23 mouse cellular contexts compared by ENCODE assay signal in the genomic region with DNA sequence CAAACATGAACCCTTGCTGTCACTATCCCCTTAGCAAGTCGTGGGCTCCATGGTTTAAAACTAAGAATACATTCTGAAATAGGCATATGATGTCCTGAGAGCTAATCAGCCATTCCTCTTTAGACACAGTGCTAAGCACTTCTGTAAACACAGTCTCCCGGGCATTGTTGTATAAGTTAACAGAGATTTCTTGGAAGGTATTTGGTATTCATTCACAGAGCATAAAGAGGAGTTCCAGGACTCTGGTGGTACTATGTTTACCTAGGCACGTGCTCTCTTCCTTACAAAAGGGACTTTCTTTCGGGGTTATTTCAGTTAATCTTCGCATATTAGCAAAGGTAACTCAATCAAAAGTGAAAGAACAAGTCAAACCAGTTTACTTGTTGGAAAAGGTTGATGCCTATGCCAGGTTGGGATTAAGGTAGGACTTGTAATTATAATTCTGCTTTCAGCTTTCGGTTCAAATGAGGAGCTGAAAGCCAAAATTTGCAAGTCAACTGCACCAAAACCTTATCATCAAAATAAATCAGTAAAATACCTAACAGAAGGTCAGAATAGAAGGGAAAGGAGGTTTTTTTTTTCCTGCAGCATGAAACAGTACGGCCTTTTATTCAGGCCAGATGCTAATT. TPM values are rescaled to one million over a fixed set of nuclear protein-coding genes. Genes with fewer than 3 reads are reported as not detected.
DNase-seq lines count a peak whose midpoint lies in the region; ATAC-seq and TF ChIP-seq lines count a peak whose summit lies in the region.
"Had no signal": no experiment of that assay in that cellular context is flagged by ENCODE, and none has a peak within 500 bp of the region (broad histone marks: within the 10 kb centered on the region; RNA-seq: fewer than 3 reads in every experiment).

No protein-coding gene starts in this region.

- no peak for ATAC-seq in embryonic facial prominence, embryonic 11.5 days (replicated peaks; ENCODE audit: insufficient number of reproducible peaks, low FRiP score, low TSS enrichment, low read depth)
- ATAC-seq in lung, embryonic 14.5 days (ENCODE audit: insufficient read depth), result peak; percentile 89
- peak; percentile 48; the same call in 1 of the 2 replicates for ATAC-seq in midbrain, embryonic 16.5 days

- TF ChIP-seq CTCF in lung, embryonic 14.5 days (IDR thresholded peaks at IDR 0.05; ENCODE audit: low read depth), result no peak
- TF ChIP-seq CTCF in CH12.LX (conservative IDR thresholded peaks at IDR 0.05 in 1 of 2, IDR thresholded peaks at IDR 0.05 in 1 of 2; ENCODE audit: low read depth in 2 of 2, low read length in 2 of 2), result no peak

- intact Hi-C loops in left cerebral cortex, postnatal 36 days (cut with DNase I), result no loop called here

- H3K9ac ChIP-seq in embryonic facial prominence, embryonic 11.5 days (replicated peaks; ENCODE audit: low read length), result no peak overlapping the region
- no peak overlapping the region for H3K9ac ChIP-seq in lung, embryonic 14.5 days
- no peak overlapping the region for H3K9ac ChIP-seq in CH12.LX (ENCODE audit: insufficient read depth, low read depth)
- no peak overlapping the region for H3K9ac ChIP-seq in midbrain, embryonic 16.5 days (ENCODE audit: low read depth, low read length)
- H3K9ac ChIP-seq: forebrain, embryonic 12.5 days; heart, embryonic 13.5 days; hindbrain, embryonic 12.5 days; neural tube, embryonic 12.5 days had no signal

- no peak for TF ChIP-seq POLR2A in CH12.LX (IDR thresholded peaks at IDR 0.05; ENCODE audit: low read depth, low read length)

- no peaks in the 10 kb centered on the region for H3K9me3 ChIP-seq in embryonic facial prominence, embryonic 11.5 days (replicated peaks; ENCODE audit: control insufficient read depth, low read length)
- H3K9me3 ChIP-seq in embryonic facial prominence, embryonic 10.5 days, result no peaks in the 10 kb centered on the region
- H3K9me3 ChIP-seq in lung, embryonic 14.5 days (ENCODE audit: low read depth, low read length), result no peaks in the 10 kb centered on the region
- no peaks in the 10 kb centered on the region for H3K9me3 ChIP-seq in CH12.LX (replicated peaks; ENCODE audit: low read length)
- H3K9me3 ChIP-seq in midbrain, embryonic 16.5 days (replicated peaks; ENCODE audit: control insufficient read depth, low read length, poor library complexity, severe bottlenecking), result no peaks in the 10 kb centered on the region
- H3K9me3 ChIP-seq: forebrain, embryonic 12.5 days; heart, embryonic 13.5 days; hindbrain, embryonic 12.5 days; neural tube, embryonic 12.5 days had no signal

- 38% methylated on average over 7 of the region's 7 CpGs for WGBS in embryonic facial prominence, embryonic 11.5 days
- 46% methylated on average over 7 of the region's 7 CpGs for WGBS in embryonic facial prominence, embryonic 10.5 days
- WGBS in lung, embryonic 14.5 days, result 46% methylated on average over 7 of the region's 7 CpGs
- WGBS in midbrain, embryonic 16.5 days, result 34% methylated on average over 7 of the region's 7 CpGs

- no peaks in the 10 kb centered on the region for H3K79me2 ChIP-seq in CH12.LX (replicated peaks; ENCODE audit: control insufficient read depth, extremely low read depth, insufficient read depth, poor library complexity, severe bottlenecking)

- no peak for TF ChIP-seq EP300 in CH12.LX (IDR thresholded peaks at IDR 0.05; ENCODE audit: low read length)

- H3K4me3 ChIP-seq in embryonic facial prominence, embryonic 11.5 days (ENCODE audit: low read depth, low read length), result no peak overlapping the region
- no peak overlapping the region for H3K4me3 ChIP-seq in embryonic facial prominence, embryonic 10.5 days
- no peak overlapping the region for H3K4me3 ChIP-seq in lung, embryonic 14.5 days (ENCODE audit: low read depth, low read length)
- H3K4me3 ChIP-seq in CH12.LX (replicated peaks in 1 of 3; ENCODE audit: low read depth in 2 of 3, low read length in 2 of 3, poor library complexity in 1 of 3), result no peak overlapping the region
- H3K4me3 ChIP-seq in midbrain, embryonic 16.5 days (ENCODE audit: low read depth, low read length), result no peak overlapping the region
- H3K4me3 ChIP-seq: forebrain, embryonic 12.5 days; heart, adult 2 months; heart, embryonic 13.5 days; hindbrain, embryonic 12.5 days; neural tube, embryonic 12.5 days had no signal

- in situ Hi-C loops in CH12.LX (cut with MboI; ENCODE audit: low pct_ligation_motif_present, low pct_unique_long_range_greater_than_20kb, low sequenced_read_pairs), result no loop called here

- no peak overlapping the region for H3K27ac ChIP-seq in embryonic facial prominence, embryonic 11.5 days (replicated peaks; ENCODE audit: low read depth, low read length)
- H3K27ac ChIP-seq in embryonic facial prominence, embryonic 10.5 days (replicated peaks), result no peak overlapping the region
- H3K27ac ChIP-seq in lung, embryonic 14.5 days (ENCODE audit: low read depth), result no peak overlapping the region
- no peak overlapping the region for H3K27ac ChIP-seq in CH12.LX (ENCODE audit: insufficient read depth, low read depth)
- no peak overlapping the region for H3K27ac ChIP-seq in midbrain, embryonic 16.5 days (ENCODE audit: low read length)
- H3K27ac ChIP-seq: forebrain, embryonic 12.5 days; heart, adult 2 months; heart, embryonic 13.5 days; hindbrain, embryonic 12.5 days; neural tube, embryonic 12.5 days had no signal

- H3K4me1 ChIP-seq in embryonic facial prominence, embryonic 11.5 days (ENCODE audit: control insufficient read depth, insufficient read depth, low read length), result no peaks in the 10 kb centered on the region
- H3K4me1 ChIP-seq in embryonic facial prominence, embryonic 10.5 days, result no peaks in the 10 kb centered on the region
- no peaks in the 10 kb centered on the region; the same call in 1 of the 2 replicates for H3K4me1 ChIP-seq in lung, embryonic 14.5 days (ENCODE audit: insufficient read depth)
- no peaks in the 10 kb centered on the region for H3K4me1 ChIP-seq in CH12.LX (ENCODE audit: control insufficient read depth in 1 of 2, insufficient read depth in 2 of 2)
- H3K4me1 ChIP-seq in midbrain, embryonic 16.5 days (ENCODE audit: control insufficient read depth, insufficient read depth, low read length), result no peaks in the 10 kb centered on the region
- H3K4me1 ChIP-seq: forebrain, embryonic 12.5 days; hindbrain, embryonic 12.5 days; neural tube, embryonic 12.5 days had no signal

- H3K27me3 ChIP-seq in embryonic facial prominence, embryonic 11.5 days (ENCODE audit: control insufficient read depth, insufficient read depth, low read length), result no peaks in the 10 kb centered on the region
- no peaks in the 10 kb centered on the region for H3K27me3 ChIP-seq in embryonic facial prominence, embryonic 10.5 days (replicated peaks; ENCODE audit: low read depth, poor library complexity, severe bottlenecking)
- H3K27me3 ChIP-seq in lung, embryonic 14.5 days (ENCODE audit: insufficient read depth, low read length), result no peaks in the 10 kb centered on the region
- H3K27me3 ChIP-seq in CH12.LX (replicated peaks), result no peaks in the 10 kb centered on the region
- H3K27me3 ChIP-seq in midbrain, embryonic 16.5 days (ENCODE audit: control insufficient read depth, insufficient read depth, low read depth, low read length), result no peaks in the 10 kb centered on the region
- H3K27me3 ChIP-seq: forebrain, embryonic 12.5 days; heart, embryonic 13.5 days; hindbrain, embryonic 12.5 days; neural tube, embryonic 12.5 days had no signal

- no peaks in the 10 kb centered on the region for H3K36me3 ChIP-seq in embryonic facial prominence, embryonic 11.5 days (replicated peaks; ENCODE audit: control insufficient read depth, insufficient read depth, low read depth, low read length)
- H3K36me3 ChIP-seq in embryonic facial prominence, embryonic 10.5 days (replicated peaks), result no peaks in the 10 kb centered on the region
- H3K36me3 ChIP-seq in lung, embryonic 14.5 days (ENCODE audit: insufficient read depth), result no peaks in the 10 kb centered on the region
- H3K36me3 ChIP-seq in CH12.LX (replicated peaks in 1 of 2; ENCODE audit: control insufficient read depth in 1 of 2, insufficient read depth in 1 of 2, low read length in 1 of 2), result no peaks in the 10 kb centered on the region
- H3K36me3 ChIP-seq in midbrain, embryonic 16.5 days (ENCODE audit: control insufficient read depth, insufficient read depth, low read length), result no peaks in the 10 kb centered on the region
- H3K36me3 ChIP-seq: forebrain, embryonic 12.5 days; heart, embryonic 13.5 days; hindbrain, embryonic 12.5 days; neural tube, embryonic 12.5 days had no signal

- no peak for TF ChIP-seq RAD21 in CH12.LX (IDR thresholded peaks at IDR 0.05; ENCODE audit: low read depth, low read length)

- no peak overlapping the region for H3K4me2 ChIP-seq in embryonic facial prominence, embryonic 11.5 days (ENCODE audit: low read depth, low read length)
- H3K4me2 ChIP-seq in lung, embryonic 14.5 days, result no peak overlapping the region
- H3K4me2 ChIP-seq in CH12.LX (ENCODE audit: insufficient read depth, low read depth, poor library complexity, severe bottlenecking), result no peak overlapping the region
- no peak overlapping the region for H3K4me2 ChIP-seq in midbrain, embryonic 16.5 days (ENCODE audit: low read length)
- H3K4me2 ChIP-seq: forebrain, embryonic 12.5 days; heart, embryonic 13.5 days; hindbrain, embryonic 12.5 days; neural tube, embryonic 12.5 days had no signal

- dilution Hi-C loops in CH12.LX (cut with MboI; ENCODE audit: extremely low pct_ligation_motif_present, extremely low pct_unique_long_range_greater_than_20kb, low sequenced_read_pairs), result no loop called here

- DNase-seq in embryonic facial prominence, embryonic 11.5 days (ENCODE audit: low spot score), result peak; percentile 9
- DNase-seq in embryonic facial prominence, embryonic 10.5 days (ENCODE audit: low spot score), result no peak
- peak; percentile 51 for DNase-seq in lung, embryonic 14.5 days
- DNase-seq in lung, adult 18-20 months, result no peak
- no peak for DNase-seq in CH12.LX (ENCODE audit: extremely low read depth)
- no peak for DNase-seq in ovary, postnatal 10 days (ENCODE audit: low spot score)
- no peak for DNase-seq in left cerebral cortex, postnatal 36 days (ENCODE audit: low spot score in 2 of 2)
- DNase-seq: adrenal gland, postnatal 10 days; cerebellum, adult 2 months; cerebellum, postnatal 25 days; embryo, embryonic 11 days; gastrocnemius, postnatal 25 days; heart, adult 2 months; heart, postnatal 14 days; lung, postnatal 36 days had no signal

TF ChIP-seq in CH12.LX, 34 proteins besides CTCF, POLR2A, EP300 and RAD21 (continues in another document):
- 0 out of 2 replicates have a peak, but pooled peaks have one; percentile 19 for TF ChIP-seq BHLHE40 (IDR thresholded peaks at IDR 0.05; ENCODE audit: low read depth, low read length)
- TF ChIP-seq MXI1 (IDR thresholded peaks at IDR 0.05; ENCODE audit: low read depth, low read length), result no peak

RNA-seq across cellular contexts. Expression of a gene that starts 36.1 kb away (rescaled TPM):
- 1.8 and 1.9 TPM in 2 replicates for polyA plus RNA-seq in embryonic facial prominence, embryonic 11.5 days (2014; fragmentation: Nextera tagmentation; extraction: Ambion mirVana)
- polyA plus RNA-seq in embryonic facial prominence, embryonic 10.5 days (2016; fragmentation: Nextera tagmentation; extraction: Ambion mirVana), result 0.79 and 0.98 TPM in 2 replicates
- 17.7 and 19.0 TPM in 2 replicates for polyA plus RNA-seq in lung, embryonic 14.5 days (2014; fragmentation: Nextera tagmentation; extraction: Ambion mirVana)
- total RNA-seq in CH12.LX (2012; rRNA removed) (not detected in 2 replicates), CH12.LX (2014; rRNA removed) (not detected in 2 replicates)
- not detected in 2 replicates for polyA plus RNA-seq in CH12.LX (2012; ENCODE audit: insufficient read length, low read depth)
- 0.49 and 0.65 TPM in 2 replicates for polyA plus RNA-seq in midbrain, embryonic 16.5 days (2015; fragmentation: Nextera tagmentation; extraction: Ambion mirVana)
- 1 to 10 TPM; 6.9 to 8.4 TPM for total RNA-seq in left cerebral cortex, postnatal 36 days (2021)
- total RNA-seq: liver, adult 2 months; megakaryocyte-erythroid progenitor cell, adult 5-6 weeks had no signal
- polyA plus RNA-seq: liver, embryonic 16.5 days had no signal

Comparison
In these comparisons a context has a peak if more than half of its experiments do, and no peak if none do; other contexts are left out.
1. DNase-seq: peak in embryonic facial prominence, embryonic 11.5 days (single experiment) and lung, embryonic 14.5 days (single experiment); none in embryonic facial prominence, embryonic 10.5 days (single experiment), lung, adult 18-20 months (0 of 2), CH12.LX (single experiment), ovary, postnatal 10 days (single experiment) and left cerebral cortex, postnatal 36 days (0 of 2).